Mouse (Mus musculus) A20 (cell line): ENCODE results near the gene Egfl7.
A peak's percentile ranks its signal among the peaks of the same experiment; 100 is the strongest.

Experiments used
- DNase-seq: peaks from one replicate; pipeline ENCODE4 v3.0.0-alpha.2; 2011; ENCODE audit warnings: low read depth, low spot score

The Egfl7 gene

GRCm38 (mm10) chr2:26579714-26580113, at the start of gene Egfl7:
Egfl7 (plus strand) TSS chr2:26580014.
- no peak for DNase-seq

GRCm38 (mm10) chr2:26531829-26532228, 48.0 kb upstream of the Egfl7 start:
- DNase-seq = no peak

GRCm38 (mm10) chr2:26533249-26533648, 46.6 kb upstream of the Egfl7 start:
- DNase-seq = no peak

- no peak for DNase-seq
Observed at GRCm38 (mm10) chr2:26534161-26534560, 45.7 kb upstream of the Egfl7 start.

GRCm38 (mm10) chr2:26534616-26535015, 45.2 kb upstream of the Egfl7 start:
- DNase-seq = no peak

GRCm38 (mm10) chr2:26535517-26536045, 44.2 kb upstream of the Egfl7 start:
- no peak for DNase-seq

GRCm38 (mm10) chr2:26539516-26539915, 40.3 kb upstream of the Egfl7 start:
- no peak for DNase-seq

- DNase-seq = no peak
Observed at GRCm38 (mm10) chr2:26540721-26541120, 39.1 kb upstream of the Egfl7 start.

- no peak for DNase-seq
Observed at GRCm38 (mm10) chr2:26541258-26541910, 38.4 kb upstream of the Egfl7 start.

GRCm38 (mm10) chr2:26543155-26543554, 36.7 kb upstream of the Egfl7 start:
- DNase-seq = no peak

GRCm38 (mm10) chr2:26543768-26544167, 36.0 kb upstream of the Egfl7 start:
- no peak for DNase-seq

GRCm38 (mm10) chr2:26544265-26544664, 35.5 kb upstream of the Egfl7 start:
- DNase-seq = no peak

- DNase-seq = no peak
Observed at GRCm38 (mm10) chr2:26547481-26547880, 32.3 kb upstream of the Egfl7 start.

- no peak for DNase-seq
Observed at GRCm38 (mm10) chr2:26549801-26550200, 30.0 kb upstream of the Egfl7 start.

- DNase-seq = no peak
Observed at GRCm38 (mm10) chr2:26550205-26550604, 29.6 kb upstream of the Egfl7 start.

GRCm38 (mm10) chr2:26550777-26551176, 29.0 kb upstream of the Egfl7 start:
- no peak for DNase-seq

- DNase-seq = no peak
Observed at GRCm38 (mm10) chr2:26551446-26551845, 28.4 kb upstream of the Egfl7 start.

GRCm38 (mm10) chr2:26552066-26552465, 27.7 kb upstream of the Egfl7 start:
- DNase-seq = no peak

- DNase-seq = no peak
Observed at GRCm38 (mm10) chr2:26553904-26554303, 25.9 kb upstream of the Egfl7 start.

GRCm38 (mm10) chr2:26555076-26555475, 24.7 kb upstream of the Egfl7 start:
- DNase-seq = no peak

GRCm38 (mm10) chr2:26556535-26556993, 23.2 kb upstream of the Egfl7 start:
- DNase-seq = no peak

GRCm38 (mm10) chr2:26560506-26560905, 19.3 kb upstream of the Egfl7 start:
- no peak for DNase-seq

- peak; percentile 67 for DNase-seq
Observed at GRCm38 (mm10) chr2:26561351-26562016, 18.3 kb upstream of the Egfl7 start.
